Comparison of ENCODE assay signal across 9 mouse cellular contexts in genomic region chr12:49383521-49384133, GRCm38 (mm10). TPM values are rescaled to one million over a fixed set of nuclear protein-coding genes. Genes with fewer than 3 reads are reported as not detected.
DNase-seq lines count a peak whose midpoint lies in the region; ATAC-seq lines count a peak whose summit lies in the region.
"Had no signal": no experiment of that assay in that cellular context is flagged by ENCODE, and none has a peak within 500 bp of the region (broad histone marks: within the 10 kb centered on the region; RNA-seq: fewer than 3 reads in every experiment).

No protein-coding gene starts in this region.

- peak overlapping the region; percentile 39 for H3K4me3 ChIP-seq in lung, embryonic 16.5 days (ENCODE audit: low read length)
- peak overlapping the region; percentile 87 for H3K4me3 ChIP-seq in forebrain, embryonic 11.5 days (ENCODE audit: low read depth, low read length)
- H3K4me3 ChIP-seq in midbrain, embryonic 11.5 days (ENCODE audit: low read depth, low read length): peak overlapping the region; percentile 34

- no peak overlapping the region for H3K27ac ChIP-seq in lung, embryonic 16.5 days (ENCODE audit: low read length)
- H3K27ac ChIP-seq in forebrain, embryonic 11.5 days (ENCODE audit: low read depth, low read length): peak overlapping the region; percentile 100
- H3K27ac ChIP-seq in midbrain, embryonic 11.5 days (ENCODE audit: low read depth, low read length): no peak overlapping the region

- H3K4me1 ChIP-seq in lung, embryonic 16.5 days (replicated peaks; ENCODE audit: control insufficient read depth, insufficient read depth, low read length): peaks cover 11% of the 10 kb centered on the region
- no peaks in the 10 kb centered on the region for H3K4me1 ChIP-seq in forebrain, embryonic 11.5 days (replicated peaks; ENCODE audit: control insufficient read depth, insufficient read depth, low read length)
- H3K4me1 ChIP-seq in midbrain, embryonic 11.5 days (ENCODE audit: control insufficient read depth, insufficient read depth, low read length): peaks cover 4% of the 10 kb centered on the region; the same call in 1 of the 2 replicates

- under 1% methylated on average over 40 of the region's 67 CpGs for WGBS in lung, embryonic 16.5 days
- WGBS in forebrain, embryonic 11.5 days: under 1% methylated on average over 58 of the region's 67 CpGs
- under 1% methylated on average over 56 of the region's 67 CpGs for WGBS in midbrain, embryonic 11.5 days

- no peaks in the 10 kb centered on the region for H3K36me3 ChIP-seq in lung, embryonic 16.5 days (ENCODE audit: control insufficient read depth, insufficient read depth, low read length)
- no peaks in the 10 kb centered on the region for H3K36me3 ChIP-seq in forebrain, embryonic 11.5 days (ENCODE audit: control insufficient read depth, insufficient read depth, low read length)
- H3K36me3 ChIP-seq in midbrain, embryonic 11.5 days (ENCODE audit: control insufficient read depth, insufficient read depth, low read length): no peaks in the 10 kb centered on the region

- no peak overlapping the region for H3K9ac ChIP-seq in lung, embryonic 16.5 days (ENCODE audit: low read length)
- H3K9ac ChIP-seq in forebrain, embryonic 11.5 days (ENCODE audit: low read length): peak overlapping the region; percentile 99
- H3K9ac ChIP-seq in midbrain, embryonic 11.5 days (ENCODE audit: low read length): peak overlapping the region; percentile 30; the same call in 1 of the 2 replicates

- peak overlapping the region; percentile 47 for H3K4me2 ChIP-seq in lung, embryonic 16.5 days (ENCODE audit: low read depth, low read length)
- H3K4me2 ChIP-seq in forebrain, embryonic 11.5 days (ENCODE audit: low read depth, low read length, severe bottlenecking): peak overlapping the region; percentile 49
- peak overlapping the region; percentile 58 for H3K4me2 ChIP-seq in midbrain, embryonic 11.5 days

- DNase-seq in lung, postnatal 14 days: no peak
- DNase-seq in forebrain, embryonic 11.5 days (ENCODE audit: low spot score): peak; percentile 94
- peak; percentile 93 for DNase-seq in layer of hippocampus, adult 9-11 months
- DNase-seq in midbrain, embryonic 11.5 days (ENCODE audit: low spot score, missing footprints): peak; percentile 96
- DNase-seq in testis, postnatal 14 days (ENCODE audit: low spot score): peak; percentile 39
- DNase-seq in thymus, postnatal 25 days: no peak

- peak; percentile 73 for ATAC-seq in lung, embryonic 16.5 days (ENCODE audit: low read depth)
- ATAC-seq in forebrain, embryonic 11.5 days (replicated peaks; ENCODE audit: low FRiP score): peak; percentile 92
- peak; percentile 93 for ATAC-seq in midbrain, embryonic 11.5 days (ENCODE audit: low FRiP score)
- ATAC-seq in monocyte, adult 5-6 weeks (replicated peaks; ENCODE audit: insufficient number of reproducible peaks, low FRiP score, low TSS enrichment, poor library complexity, severe bottlenecking): no peak

- peaks cover 82% of the 10 kb centered on the region for H3K27me3 ChIP-seq in lung, embryonic 16.5 days (ENCODE audit: control insufficient read depth, insufficient read depth, low read depth, low read length)
- peaks cover 19% of the 10 kb centered on the region for H3K27me3 ChIP-seq in forebrain, embryonic 11.5 days (ENCODE audit: control insufficient read depth, insufficient read depth, low read length)
- H3K27me3 ChIP-seq in midbrain, embryonic 11.5 days (ENCODE audit: control insufficient read depth, insufficient read depth, low read length): peaks cover 85% of the 10 kb centered on the region

- no peaks in the 10 kb centered on the region; the same call in 1 of the 2 replicates for H3K9me3 ChIP-seq in lung, embryonic 16.5 days (ENCODE audit: control insufficient read depth, low read length)
- H3K9me3 ChIP-seq in forebrain, embryonic 11.5 days (ENCODE audit: control insufficient read depth, low read length): no peaks in the 10 kb centered on the region
- no peaks in the 10 kb centered on the region for H3K9me3 ChIP-seq in midbrain, embryonic 11.5 days (ENCODE audit: control insufficient read depth, low read length)

RNA-seq across cellular contexts. Expression of gene Foxg1, which starts 1.2 kb away (rescaled TPM):
- polyA plus RNA-seq in lung, embryonic 16.5 days (2015; fragmentation: Nextera tagmentation; extraction: Ambion mirVana): 0.15 TPM in 1 of 2 replicates, not detected in the other
- polyA plus RNA-seq in forebrain, embryonic 11.5 days (2014; fragmentation: Nextera tagmentation; extraction: Ambion mirVana): 40.4 and 45.5 TPM in 2 replicates
- 0.41 and 0.92 TPM in 2 replicates for polyA plus RNA-seq in midbrain, embryonic 11.5 days (2014; fragmentation: Nextera tagmentation; extraction: Ambion mirVana)
- total RNA-seq in monocyte, adult 5-6 weeks (2017): not detected in 3 replicates
- total RNA-seq: neutrophil, adult 5-6 weeks had no signal

RNA-seq across cellular contexts. Expression of gene Gm43517, which starts 1.3 kb away (rescaled TPM):
- not detected in 2 replicates for polyA plus RNA-seq in lung, embryonic 16.5 days (2015; fragmentation: Nextera tagmentation; extraction: Ambion mirVana)
- polyA plus RNA-seq in forebrain, embryonic 11.5 days (2014; fragmentation: Nextera tagmentation; extraction: Ambion mirVana): 1.3 and 1.4 TPM in 2 replicates
- polyA plus RNA-seq in midbrain, embryonic 11.5 days (2014; fragmentation: Nextera tagmentation; extraction: Ambion mirVana): 0.07 TPM in 1 of 2 replicates, not detected in the other
- not detected in 3 replicates for total RNA-seq in monocyte, adult 5-6 weeks (2017)
- total RNA-seq: neutrophil, adult 5-6 weeks had no signal

Comparison
In these comparisons a context has a peak if more than half of its experiments do, and no peak if none do; other contexts are left out.
1. H3K4me3 ChIP-seq: peak in every context shown above with its lines; median percentile 87 in forebrain, embryonic 11.5 days; 39 in lung, embryonic 16.5 days; 34 in midbrain, embryonic 11.5 days.
2. DNase-seq: peak in forebrain, embryonic 11.5 days (single experiment), layer of hippocampus, adult 9-11 months (single experiment), midbrain, embryonic 11.5 days (single experiment) and testis, postnatal 14 days (single experiment); none in lung, postnatal 14 days (single experiment) and thymus, postnatal 25 days (single experiment).
3. RNA of gene Foxg1, which starts 1.2 kb away (polyA plus RNA-seq): 40.4 to 45.5 TPM in forebrain, embryonic 11.5 days; 0.41 to 0.92 TPM in midbrain, embryonic 11.5 days and 0.15 TPM in lung, embryonic 16.5 days; every median in the first group is over 10 times any median in the second.
4. Peak in every context shown above with its lines, with median percentiles within 50 percentile points of each other: H3K4me2 ChIP-seq.